Mouse (Mus musculus): ENCODE data around the gene Gm17359. TPM values are rescaled to one million over a fixed set of nuclear protein-coding genes. Genes with fewer than 3 reads are reported as not detected.

Gm17359 gene
- polyA plus RNA-seq (2012; rRNA removed; ENCODE audit: low replicate concordance) = not detected in 2 replicates

DNA sequence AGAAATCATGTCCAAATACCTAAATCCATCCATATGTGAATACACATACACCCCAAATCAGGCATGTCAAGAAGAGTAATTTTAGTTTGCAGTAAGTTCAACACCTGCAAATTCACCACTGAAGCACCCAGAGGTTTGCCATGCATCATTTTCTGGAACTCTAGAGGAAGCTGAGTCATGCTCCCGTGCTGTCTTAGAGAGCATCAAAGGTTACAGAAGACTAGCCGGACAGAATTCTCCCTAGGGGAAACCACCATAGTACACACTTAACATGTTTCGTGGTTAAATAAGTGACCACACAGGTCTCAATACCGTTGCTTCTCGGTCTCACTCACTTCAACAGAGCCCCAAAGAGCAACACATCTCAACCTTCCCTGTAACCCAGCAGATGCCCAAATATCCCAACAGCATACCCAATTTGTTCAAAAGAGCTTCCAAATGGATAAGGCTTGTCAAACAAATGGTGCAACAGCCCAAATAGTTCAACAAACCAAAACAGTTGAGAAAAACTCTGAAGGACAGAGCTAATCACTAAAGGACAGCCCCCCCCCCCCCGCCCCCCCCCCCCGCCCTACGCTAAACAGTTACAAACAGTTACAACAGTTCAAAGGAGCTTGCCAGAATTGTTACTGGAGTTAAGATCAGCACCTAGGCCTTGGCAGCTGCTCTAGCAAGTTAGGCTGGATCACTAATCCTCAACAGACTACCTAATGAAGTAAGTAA lies at the start of gene Gm17359:
TSS of gene Gm17359 (plus strand) at position 618 of the 723 bp plus-strand sequence.

Other genes with a start within 250 kb of the Gm17359 start
- gene Rapgef2, start 50.1 kb upstream of the Gm17359 start, polyA plus RNA-seq (2012; rRNA removed; ENCODE audit: low replicate concordance) = 3.1 and 4.8 TPM in 2 replicates
- gene Fnip2, start 231.1 kb downstream of the Gm17359 start, polyA plus RNA-seq (2012; rRNA removed; ENCODE audit: low replicate concordance) = 0.41 and 1.4 TPM in 2 replicates

Measured in duodenum, adult 2 months (tissue).